Mouse (Mus musculus): ENCODE data around the gene Rcc1l.

GRCm38 (mm10) chr5:134186059-134186458 lies 9.5 kb upstream of the Rcc1l start:
- TF ChIP-seq CTCF (IDR thresholded peaks at IDR 0.05; ENCODE audit: insufficient read depth, low read length): no peak
- no peak for TF ChIP-seq POLR2A (IDR thresholded peaks at IDR 0.05; ENCODE audit: borderline replicate concordance, extremely low read depth, low read depth, low read length)
